ENCODE assay signal across 11 mouse cellular contexts in the genomic region with DNA sequence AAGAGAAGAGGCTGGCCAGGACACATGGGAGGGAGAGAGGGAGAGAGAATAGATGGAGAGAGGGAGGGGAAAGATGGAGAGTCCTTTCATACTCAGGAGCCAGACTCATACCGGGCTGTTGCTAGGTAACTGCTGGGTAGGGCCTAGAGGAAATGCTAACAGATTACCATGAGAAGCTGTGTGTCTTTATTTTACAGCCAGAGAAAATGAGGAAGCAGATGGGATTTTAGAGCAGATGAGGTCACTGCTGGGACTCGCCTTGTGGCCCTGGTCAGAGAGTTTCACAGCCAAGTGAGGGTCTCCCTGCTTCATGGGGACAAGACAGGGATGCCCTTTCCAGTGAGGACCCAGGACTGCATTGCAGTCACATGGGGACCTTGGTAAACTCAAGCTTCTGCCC. TPM values are rescaled to one million over a fixed set of nuclear protein-coding genes. Genes with fewer than 3 reads are reported as not detected.
DNase-seq lines count a peak whose midpoint lies in the region; ATAC-seq and TF ChIP-seq lines count a peak whose summit lies in the region.
"Had no signal": no experiment of that assay in that cellular context is flagged by ENCODE, and none has a peak within 500 bp of the region (broad histone marks: within the 10 kb centered on the region; RNA-seq: fewer than 3 reads in every experiment).

No protein-coding gene starts in this region.

- no peaks in the 10 kb centered on the region for H3K36me3 ChIP-seq in testis, adult 2 months (ENCODE audit: control insufficient read depth, insufficient read depth, low read length)
- no peaks in the 10 kb centered on the region for H3K36me3 ChIP-seq in forebrain, embryonic 14.5 days (ENCODE audit: control insufficient read depth, insufficient read depth, low read length)
- H3K36me3 ChIP-seq: limb, embryonic 15.5 days had no signal

- no peak for TF ChIP-seq CTCF in testis, adult 2 months (IDR thresholded peaks at IDR 0.05; ENCODE audit: control insufficient read depth, insufficient read depth, insufficient replicate concordance, low read depth, low read length)

- DNase-seq in testis, postnatal 10 days (ENCODE audit: low spot score), result no peak
- peak; percentile 69 for DNase-seq in forebrain, embryonic 14.5 days (ENCODE audit: low spot score)
- DNase-seq in telencephalon, adult 2 months (ENCODE audit: low read depth, low spot score), result peak; percentile 60
- no peak for DNase-seq in cerebellum, adult 18-20 months
- no peak for DNase-seq in heart, postnatal 4 days
- DNase-seq in gastrocnemius, postnatal 25 days, result no peak
- DNase-seq: gastrocnemius, postnatal 36 days; thymus, postnatal 14 days had no signal

- no peak overlapping the region for H3K4me2 ChIP-seq in forebrain, embryonic 14.5 days (ENCODE audit: low read length)
- H3K4me2 ChIP-seq: limb, embryonic 15.5 days had no signal

- no peak for TF ChIP-seq POLR2A in testis, adult 2 months (IDR thresholded peaks at IDR 0.05; ENCODE audit: control insufficient read depth, low read depth, low read length)

- H3K27ac ChIP-seq in testis, adult 2 months (ENCODE audit: control insufficient read depth, insufficient read depth, low read depth, low read length), result peak overlapping the region; percentile 32
- H3K27ac ChIP-seq in forebrain, embryonic 14.5 days (ENCODE audit: low read depth, low read length), result no peak overlapping the region
- H3K27ac ChIP-seq: limb, embryonic 15.5 days had no signal

- no peaks in the 10 kb centered on the region for H3K27me3 ChIP-seq in testis, adult 2 months (ENCODE audit: control insufficient read depth, insufficient read depth, low read length)
- no peaks in the 10 kb centered on the region for H3K27me3 ChIP-seq in forebrain, embryonic 14.5 days (replicated peaks; ENCODE audit: control insufficient read depth, insufficient read depth, low read length)
- H3K27me3 ChIP-seq: limb, embryonic 15.5 days had no signal

- H3K9me3 ChIP-seq in forebrain, embryonic 14.5 days (replicated peaks; ENCODE audit: control insufficient read depth, low read length), result no peaks in the 10 kb centered on the region
- H3K9me3 ChIP-seq: limb, embryonic 15.5 days had no signal

- H3K4me3 ChIP-seq in testis, adult 2 months (ENCODE audit: control insufficient read depth, low read depth, low read length), result no peak overlapping the region
- H3K4me3 ChIP-seq in forebrain, embryonic 14.5 days (ENCODE audit: low read depth, low read length), result no peak overlapping the region
- H3K4me3 ChIP-seq: limb, embryonic 15.5 days had no signal

- ATAC-seq in forebrain, embryonic 14.5 days, result peak; percentile 72; the same call in 1 of the 2 replicates
- peak; percentile 80 for ATAC-seq in megakaryocyte progenitor cell, adult 5-6 weeks (replicated peaks; ENCODE audit: poor library complexity)

- no peak overlapping the region for H3K9ac ChIP-seq in forebrain, embryonic 14.5 days (ENCODE audit: low read length)
- H3K9ac ChIP-seq: limb, embryonic 15.5 days had no signal

- 12% methylated on average over 2 of the region's 2 CpGs for WGBS in forebrain, embryonic 14.5 days

- peaks cover 4% of the 10 kb centered on the region for H3K4me1 ChIP-seq in testis, adult 2 months (ENCODE audit: control insufficient read depth, insufficient read depth, low read length)
- H3K4me1 ChIP-seq in forebrain, embryonic 14.5 days (ENCODE audit: control insufficient read depth, insufficient read depth, low read length), result 0 out of 2 replicates have a peak, but pooled peaks cover 3% of the 10 kb centered on the region

RNA-seq across cellular contexts. Expression of a gene that starts 11.0 kb away (rescaled TPM):
- polyA plus RNA-seq in testis, adult 2 months (2012; rRNA removed), result 72.2 and 74.2 TPM in 2 replicates
- polyA plus RNA-seq in forebrain, embryonic 14.5 days (2014; fragmentation: Nextera tagmentation; extraction: Ambion mirVana), result 11.8 and 12.1 TPM in 2 replicates
- total RNA-seq in megakaryocyte progenitor cell, adult 5-6 weeks (2015), result 38.9 and 50.1 TPM in 2 replicates
- 33.2 and 43.8 TPM in 2 replicates for total RNA-seq in megakaryocyte progenitor cell, adult 5-6 weeks (2017)
- total RNA-seq in heart, postnatal 4 days (2021), result 10 to 100 TPM; 17.0 to 19.3 TPM
- total RNA-seq in gastrocnemius, postnatal 25 days (2021), result 1 to 10 TPM in 1 of 2 experiments, under 1 TPM in 1; 0.90 to 2.1 TPM

RNA-seq across cellular contexts. Expression of a gene that starts 21.4 kb away (rescaled TPM):
- polyA plus RNA-seq in testis, adult 2 months (2012; rRNA removed), result 123 and 139 TPM in 2 replicates
- polyA plus RNA-seq in forebrain, embryonic 14.5 days (2014; fragmentation: Nextera tagmentation; extraction: Ambion mirVana), result 91.5 and 110 TPM in 2 replicates
- total RNA-seq in megakaryocyte progenitor cell, adult 5-6 weeks (2015), result 559 and 576 TPM in 2 replicates
- 961 and 988 TPM in 2 replicates for total RNA-seq in megakaryocyte progenitor cell, adult 5-6 weeks (2017)
- total RNA-seq in heart, postnatal 4 days (2021), result 100 to 1,000 TPM; 404 to 423 TPM
- total RNA-seq in gastrocnemius, postnatal 25 days (2021), result 100 to 1,000 TPM; 260 to 287 TPM

RNA-seq across cellular contexts. Expression of a gene that starts 47.5 kb away (rescaled TPM):
- 2.6 and 2.7 TPM in 2 replicates for polyA plus RNA-seq in testis, adult 2 months (2012; rRNA removed)
- polyA plus RNA-seq in forebrain, embryonic 14.5 days (2014; fragmentation: Nextera tagmentation; extraction: Ambion mirVana), result not detected in 2 replicates
- total RNA-seq in megakaryocyte progenitor cell, adult 5-6 weeks (2015), result 2.2 and 4.5 TPM in 2 replicates
- 0.37 and 0.46 TPM in 2 replicates for total RNA-seq in megakaryocyte progenitor cell, adult 5-6 weeks (2017)
- total RNA-seq in heart, postnatal 4 days (2021), result under 1 TPM; 0.43 TPM
- under 1 TPM; 0.21 to 0.33 TPM for total RNA-seq in gastrocnemius, postnatal 25 days (2021)

Comparison
In these comparisons a context has a peak if more than half of its experiments do, and no peak if none do; other contexts are left out.
1. DNase-seq: peak in forebrain, embryonic 14.5 days (single experiment) and telencephalon, adult 2 months (single experiment); none in testis, postnatal 10 days (single experiment), cerebellum, adult 18-20 months (0 of 2), heart, postnatal 4 days (single experiment) and gastrocnemius, postnatal 25 days (single experiment).
2. RNA of a gene that starts 11.0 kb away (total RNA-seq): 33.2 to 50.1 TPM in megakaryocyte progenitor cell, adult 5-6 weeks and 17.0 to 19.3 TPM in heart, postnatal 4 days; 0.90 to 2.1 TPM in gastrocnemius, postnatal 25 days; every median in the first group is over 4 times any median in the second.